Mouse (Mus musculus) liver, embryonic 14.5 days (tissue): ENCODE data around the gene Fbxw20.

ENCODE experiments used
- CTCF ChIP-seq: IDR thresholded peaks from 2 replicates; pipeline ENCODE4 v1.5.1; 2016; ENCODE audit warnings: antibody characterized with exemption, low read depth, control low read depth
- EP300 ChIP-seq: IDR thresholded peaks from 2 replicates; pipeline ENCODE4 v1.6.1; 2016; ENCODE audit warnings: antibody characterized with exemption, low read depth

- no peak for TF ChIP-seq CTCF
- TF ChIP-seq EP300 = no peak
These were observed 28.5 kb upstream of the Fbxw20 start for GRCm38 (mm10) chr9:109263041-109263440.
